Comparison of ENCODE assay signal across 1 mouse cellular context in genomic region chr17:45554420-45554819, GRCm38 (mm10).
TF ChIP-seq lines count a peak whose summit lies in the region.

No protein-coding gene starts in this region.

TF ChIP-seq in CH12.LX, 34 proteins besides CTCF, POLR2A, EP300 and RAD21 (continued from another document):
- TF ChIP-seq MAZ (IDR thresholded peaks at IDR 0.05; ENCODE audit: low read depth, low read length) (peak; percentile 73), RCOR1 (conservative IDR thresholded peaks at IDR 0.05; ENCODE audit: low read depth, low read length) (no peak), USF1 (IDR thresholded peaks at IDR 0.05; ENCODE audit: low read depth, low read length) (no peak), JUN (IDR thresholded peaks at IDR 0.05; ENCODE audit: insufficient read depth, low read depth, low read length) (no peak), MEF2A (IDR thresholded peaks at IDR 0.05; ENCODE audit: borderline replicate concordance, low read depth, low read length) (peak; percentile 39; the same call in 1 of the 2 replicates), SIN3A (IDR thresholded peaks at IDR 0.05; ENCODE audit: low read length) (peak; percentile 47; the same call in 1 of the 2 replicates), ELF1 (IDR thresholded peaks at IDR 0.05; ENCODE audit: low read depth, low read length) (peak; percentile 59; the same call in 1 of the 2 replicates), MAFK (IDR thresholded peaks at IDR 0.05; ENCODE audit: insufficient replicate concordance, low read length) (no peak), JUND (conservative IDR thresholded peaks at IDR 0.05; ENCODE audit: low read depth, low read length) (no peak), NELFE (IDR thresholded peaks at IDR 0.05; ENCODE audit: low read depth, low read length) (peak; percentile 30; the same call in 1 of the 2 replicates), UBTF (IDR thresholded peaks at IDR 0.05; ENCODE audit: low read depth, low read length) (no peak), CHD2 (IDR thresholded peaks at IDR 0.05; ENCODE audit: low read length) (no peak), ZC3H11A (IDR thresholded peaks at IDR 0.05; ENCODE audit: low read depth, low read length) (no peak), ETS1 (conservative IDR thresholded peaks at IDR 0.05; ENCODE audit: low read depth, low read length) (peak; percentile 69; the same call in 1 of the 2 replicates), CHD1 (IDR thresholded peaks at IDR 0.05; ENCODE audit: low read depth, low read length) (no peak), KAT2A (IDR thresholded peaks at IDR 0.05; ENCODE audit: insufficient replicate concordance, low read length) (no peak), USF2 (conservative IDR thresholded peaks at IDR 0.05; ENCODE audit: low read depth, low read length) (no peak), IRF4 (IDR thresholded peaks at IDR 0.05; ENCODE audit: low read depth, low read length) (peak; percentile 75), ZMIZ1 (IDR thresholded peaks at IDR 0.05; ENCODE audit: low read depth, low read length) (peak; percentile 64; the same call in 1 of the 2 replicates), E2F4 (IDR thresholded peaks at IDR 0.05; ENCODE audit: insufficient replicate concordance, low read depth, low read length) (no peak), GABPA (IDR thresholded peaks at IDR 0.05; ENCODE audit: insufficient replicate concordance, low read depth, low read length) (no peak), PAX5 (IDR thresholded peaks at IDR 0.05; ENCODE audit: low read length) (no peak)
